ENCODE assay signal across 8 mouse cellular contexts in genomic region chr5:115559237-115560101, GRCm38 (mm10). TPM values are rescaled to one million over a fixed set of nuclear protein-coding genes. Genes with fewer than 3 reads are reported as not detected.
DNase-seq lines count a peak whose midpoint lies in the region; ATAC-seq lines count a peak whose summit lies in the region.

Gene Rplp0 (plus strand): TSS chr5:115559467.

- DNase-seq in adrenal gland, adult 18-20 months (ENCODE audit: low spot score in 2 of 2) = peak; percentile 99 to 100
- DNase-seq in embryo, embryonic 11 days = peak; percentile 99
- peak; percentile 99 for DNase-seq in gastrocnemius, postnatal 25 days
- DNase-seq in intestine, embryonic 14.5 days (ENCODE audit: low spot score) = peak; percentile 100
- peak; percentile 100 for DNase-seq in left cerebral cortex, postnatal 14 days (ENCODE audit: low spot score in 2 of 2)
- DNase-seq in mesoderm, embryonic 11.5 days (ENCODE audit: low read depth, low spot score) = peak; percentile 99
- peak; percentile 99 for DNase-seq in right cerebral cortex, postnatal 36 days (ENCODE audit: low spot score in 2 of 2)
- peak; percentile 100 for DNase-seq in yolk sac, embryonic 10.5 days (ENCODE audit: low spot score)

- peak; percentile 96 for ATAC-seq in intestine, embryonic 14.5 days (replicated peaks; ENCODE audit: low FRiP score, low TSS enrichment, low read depth)

- peak within 1 kb of the TSS; percentile 98 for H3K9ac ChIP-seq in intestine, embryonic 14.5 days (ENCODE audit: low read length)

- no peaks in the 10 kb centered on the region for H3K27me3 ChIP-seq in intestine, embryonic 14.5 days (replicated peaks; ENCODE audit: control insufficient read depth, insufficient read depth, low read length)

- no peaks in the 10 kb centered on the region for H3K9me3 ChIP-seq in intestine, embryonic 14.5 days (ENCODE audit: control insufficient read depth, low read length)

- H3K27ac ChIP-seq in intestine, embryonic 14.5 days (ENCODE audit: low read depth) = peak within 1 kb of the TSS; percentile 70

- H3K4me2 ChIP-seq in intestine, embryonic 14.5 days (ENCODE audit: low read length) = peak within 1 kb of the TSS; percentile 97

- H3K4me3 ChIP-seq in intestine, embryonic 14.5 days (ENCODE audit: low read depth, low read length) = peak within 1 kb of the TSS; percentile 57

- intact Hi-C loops in left cerebral cortex, postnatal 14 days (cut with DNase I) = loop anchor here (2.0 kb wide), 1 partner anchor 53 kb away; the partner anchor contains the start of gene Pxn

- peaks cover 11% of the 10 kb centered on the region for H3K4me1 ChIP-seq in intestine, embryonic 14.5 days (replicated peaks; ENCODE audit: control insufficient read depth, insufficient read depth, low read length)

- peaks cover 48% of the 10 kb centered on the region for H3K36me3 ChIP-seq in intestine, embryonic 14.5 days (ENCODE audit: control insufficient read depth, insufficient read depth, low read length)

- 0% methylated on average over 71 of the region's 78 CpGs for WGBS in intestine, embryonic 14.5 days

RNA-seq across cellular contexts. Expression of gene Rplp0, which starts in this region (rescaled TPM):
- total RNA-seq in adrenal gland, adult 18-20 months (2021) = 100 to 1,000 TPM; 706 to 758 TPM
- 100 to 1,000 TPM; 558 to 572 TPM for total RNA-seq in gastrocnemius, postnatal 25 days (2021)
- polyA plus RNA-seq in intestine, embryonic 14.5 days (2014; fragmentation: Nextera tagmentation; extraction: Ambion mirVana) = 2,116 and 2,150 TPM in 2 replicates
- total RNA-seq in left cerebral cortex, postnatal 14 days (2021) = 100 to 1,000 TPM; 286 to 303 TPM

Comparison
In these comparisons a context has a peak if more than half of its experiments do, and no peak if none do; other contexts are left out.
1. Peak in every context shown above with its lines: DNase-seq, ATAC-seq, H3K4me3 ChIP-seq and H3K27ac ChIP-seq.